Mouse (Mus musculus): ENCODE results near the gene Ddx23.

DNA sequence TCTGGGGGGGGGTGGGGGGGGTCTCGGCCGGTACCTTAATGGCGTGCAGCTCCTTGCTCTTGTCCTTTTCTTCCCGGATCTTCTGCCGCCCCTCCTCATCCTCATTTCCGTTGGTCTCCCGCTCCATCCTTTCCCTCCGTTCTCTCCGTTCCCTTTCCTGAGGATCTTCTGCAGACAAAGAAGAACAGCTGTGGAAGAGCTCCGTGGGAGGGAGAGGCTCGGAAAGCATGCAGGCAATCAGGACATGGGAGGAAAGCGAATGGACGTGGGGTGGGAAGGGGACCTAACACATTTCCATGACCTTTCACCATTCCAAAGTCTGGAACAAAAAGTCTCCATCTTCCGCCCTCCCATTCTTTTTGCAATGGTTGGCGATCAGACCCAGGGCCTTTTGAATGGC is 11.3 kb downstream of the Ddx23 start:
- TF ChIP-seq CTCF (IDR thresholded peaks at IDR 0.05; ENCODE audit: borderline replicate concordance, control insufficient read depth, extremely low read depth, insufficient read depth, low read length, poor library complexity): no peak
- no peak for TF ChIP-seq POLR2A (IDR thresholded peaks at IDR 0.05; ENCODE audit: control insufficient read depth, extremely low read depth, insufficient read depth, low read length, poor library complexity)

Measured in thymus, adult 2 months (tissue).